Mouse (Mus musculus): ENCODE measurements at regions not wholly inside any gene's neighbourhood (a gene's known extent, or its start where the extent isn't known, plus 50 kb on each side); places are given as distances from the start of the nearest gene placed in this dataset.

DNA sequence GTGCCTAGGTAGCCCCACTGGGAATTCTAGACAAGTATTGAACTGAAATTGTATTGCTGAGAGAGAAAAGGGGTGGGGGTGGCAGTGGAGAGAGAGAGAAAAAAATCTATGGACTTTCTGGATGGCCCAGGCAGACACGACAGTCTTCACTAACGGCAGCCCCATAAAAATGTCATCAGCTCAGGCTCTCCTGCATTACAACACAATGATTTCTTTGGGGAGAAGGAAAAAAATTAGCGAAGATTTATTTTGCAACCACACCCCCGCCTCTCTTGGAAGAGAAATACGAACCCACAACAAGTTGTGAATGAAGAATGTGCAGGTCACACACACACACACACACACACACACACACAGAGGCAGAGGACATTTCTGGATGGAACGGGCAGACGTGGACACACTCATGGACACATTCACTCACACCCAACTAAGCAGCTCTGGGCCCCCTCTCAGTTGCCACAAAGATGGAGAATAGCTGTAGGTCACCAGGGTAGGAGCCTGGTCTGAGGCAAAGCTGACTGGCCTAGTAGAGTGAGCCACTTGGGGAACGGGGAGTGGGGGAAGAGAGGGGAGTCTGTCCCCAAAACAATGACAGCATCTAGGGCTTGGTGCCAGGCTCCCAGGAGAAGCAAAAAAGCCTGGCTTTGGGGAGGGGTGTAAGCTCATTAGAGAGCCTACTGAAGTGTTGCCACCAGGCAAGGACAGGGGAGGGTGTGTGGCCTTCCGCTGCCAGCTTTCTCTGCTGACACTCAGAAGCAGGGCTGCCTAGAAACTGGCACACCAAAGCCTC, 201.0 kb downstream of the Sox9 start:
- H3K4me3 ChIP-seq (replicated peaks; ENCODE audit: extremely low read depth, low read depth, low read length): no peak overlapping the region
- WGBS: 69% methylated on average over 9 of the region's 9 CpGs
- H3K4me1 ChIP-seq (ENCODE audit: control insufficient read depth, insufficient read depth, low read length): peaks cover 1% of the 10 kb centered on the region
- DNase-seq: no peak
- no peak for TF ChIP-seq POLR2A (IDR thresholded peaks at IDR 0.05; ENCODE audit: borderline replicate concordance, extremely low read depth, low read depth, low read length)
- no peak for TF ChIP-seq CTCF (IDR thresholded peaks at IDR 0.05; ENCODE audit: insufficient read depth, low read length)

- Histone ChIP-seq H3K4me3 (replicated peaks; ENCODE audit: extremely low read depth, low read depth, low read length) (no peak overlapping the region), H3K4me1 (ENCODE audit: control insufficient read depth, insufficient read depth, low read length) (peaks cover 6% of the 10 kb centered on the region; the same call in 1 of the 2 replicates)
- no peak for DNase-seq
- WGBS: 77% methylated on average over 9 of the region's 9 CpGs
- TF ChIP-seq CTCF (IDR thresholded peaks at IDR 0.05; ENCODE audit: insufficient read depth, low read length) (no peak), POLR2A (IDR thresholded peaks at IDR 0.05; ENCODE audit: borderline replicate concordance, extremely low read depth, low read depth, low read length) (no peak)
These were observed 204.1 kb downstream of the Sox9 start for GRCm38 (mm10) chr11:112986029-112986573.

- no peak for TF ChIP-seq CTCF (IDR thresholded peaks at IDR 0.05; ENCODE audit: insufficient read depth, low read length)
- no peak for TF ChIP-seq POLR2A (IDR thresholded peaks at IDR 0.05; ENCODE audit: borderline replicate concordance, extremely low read depth, low read depth, low read length)
- Histone ChIP-seq H3K4me1 (ENCODE audit: control insufficient read depth, insufficient read depth, low read length) (peaks cover 10% of the 10 kb centered on the region; the same call in 1 of the 2 replicates), H3K4me3 (replicated peaks; ENCODE audit: extremely low read depth, low read depth, low read length) (no peak overlapping the region)
- WGBS: 52% methylated on average over 7 of the region's 7 CpGs
- peak; percentile 9 for DNase-seq
These were observed 205.8 kb downstream of the Sox9 start for GRCm38 (mm10) chr11:112987782-112988181.

DNA sequence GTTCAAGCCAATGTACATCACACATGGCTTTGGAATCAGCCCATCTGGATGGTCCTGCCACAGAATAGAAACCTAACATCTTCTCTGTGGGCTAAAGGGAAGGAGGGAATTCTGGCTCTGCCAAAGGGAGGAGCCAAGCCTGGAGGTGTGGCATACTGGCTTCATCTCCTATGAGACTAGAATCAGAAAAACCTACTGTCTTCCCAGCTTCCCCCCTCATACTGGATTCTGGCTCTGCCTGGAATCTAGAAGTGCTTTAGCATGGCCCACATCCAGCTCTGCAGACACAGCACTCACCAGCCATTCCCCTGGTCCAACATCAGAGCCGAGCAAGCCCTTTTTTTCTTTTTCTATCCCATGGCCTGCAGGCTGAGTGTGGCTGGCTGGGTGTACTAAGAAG, 206.9 kb downstream of the Sox9 start:
- no peak for TF ChIP-seq CTCF (IDR thresholded peaks at IDR 0.05; ENCODE audit: insufficient read depth, low read length)
- TF ChIP-seq POLR2A (IDR thresholded peaks at IDR 0.05; ENCODE audit: borderline replicate concordance, extremely low read depth, low read depth, low read length): no peak
- WGBS: 71% methylated on average over 1 of the region's 1 CpGs
- DNase-seq: no peak
- Histone ChIP-seq H3K4me1 (ENCODE audit: control insufficient read depth, insufficient read depth, low read length) (peaks cover 10% of the 10 kb centered on the region; the same call in 1 of the 2 replicates), H3K4me3 (replicated peaks; ENCODE audit: extremely low read depth, low read depth, low read length) (no peak overlapping the region)

- 54% methylated on average over 13 of the region's 13 CpGs for WGBS
- H3K4me3 ChIP-seq (replicated peaks; ENCODE audit: extremely low read depth, low read depth, low read length): no peak overlapping the region
- no peak for DNase-seq
- no peak for TF ChIP-seq POLR2A (IDR thresholded peaks at IDR 0.05; ENCODE audit: borderline replicate concordance, extremely low read depth, low read depth, low read length)
- no peak for TF ChIP-seq CTCF (IDR thresholded peaks at IDR 0.05; ENCODE audit: insufficient read depth, low read length)
- peaks cover 10% of the 10 kb centered on the region; the same call in 1 of the 2 replicates for H3K4me1 ChIP-seq (ENCODE audit: control insufficient read depth, insufficient read depth, low read length)
These were observed 208.0 kb downstream of the Sox9 start for GRCm38 (mm10) chr11:112989981-112990512.

DNA sequence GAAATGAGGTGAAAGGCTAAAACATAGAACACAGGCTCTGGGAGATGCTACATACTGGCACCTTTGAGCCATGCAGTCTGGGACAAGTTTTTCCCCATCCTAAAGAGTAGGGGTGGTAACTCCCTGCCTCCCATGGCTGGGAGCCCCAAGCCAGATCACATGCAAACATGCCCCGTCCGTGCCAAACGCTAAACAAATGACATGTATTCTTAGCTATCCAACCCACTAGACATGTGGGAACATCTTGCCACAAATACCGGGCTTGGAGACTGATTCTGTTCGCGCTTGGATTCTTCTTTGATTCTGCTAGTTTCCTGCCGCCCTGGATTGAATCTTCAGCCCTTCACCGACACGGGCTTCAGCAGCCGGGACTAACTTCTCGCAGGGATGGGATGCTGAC, 208.7 kb downstream of the Sox9 start:
- no peak for DNase-seq
- 82% methylated on average over 11 of the region's 11 CpGs for WGBS
- H3K4me1 ChIP-seq (ENCODE audit: control insufficient read depth, insufficient read depth, low read length): peaks cover 10% of the 10 kb centered on the region; the same call in 1 of the 2 replicates
- TF ChIP-seq CTCF (IDR thresholded peaks at IDR 0.05; ENCODE audit: insufficient read depth, low read length) (no peak), POLR2A (IDR thresholded peaks at IDR 0.05; ENCODE audit: borderline replicate concordance, extremely low read depth, low read depth, low read length) (no peak)
- no peak overlapping the region for H3K4me3 ChIP-seq (replicated peaks; ENCODE audit: extremely low read depth, low read depth, low read length)

- TF ChIP-seq POLR2A (IDR thresholded peaks at IDR 0.05; ENCODE audit: borderline replicate concordance, extremely low read depth, low read depth, low read length): no peak
- no peak for TF ChIP-seq CTCF (IDR thresholded peaks at IDR 0.05; ENCODE audit: insufficient read depth, low read length)
- Histone ChIP-seq H3K4me3 (replicated peaks; ENCODE audit: extremely low read depth, low read depth, low read length) (no peak overlapping the region), H3K4me1 (ENCODE audit: control insufficient read depth, insufficient read depth, low read length) (peaks cover 10% of the 10 kb centered on the region; the same call in 1 of the 2 replicates)
- peak; percentile 11 for DNase-seq
- 42% methylated on average over 13 of the region's 13 CpGs for WGBS
These were observed 209.8 kb downstream of the Sox9 start for GRCm38 (mm10) chr11:112991862-112992261.

DNA sequence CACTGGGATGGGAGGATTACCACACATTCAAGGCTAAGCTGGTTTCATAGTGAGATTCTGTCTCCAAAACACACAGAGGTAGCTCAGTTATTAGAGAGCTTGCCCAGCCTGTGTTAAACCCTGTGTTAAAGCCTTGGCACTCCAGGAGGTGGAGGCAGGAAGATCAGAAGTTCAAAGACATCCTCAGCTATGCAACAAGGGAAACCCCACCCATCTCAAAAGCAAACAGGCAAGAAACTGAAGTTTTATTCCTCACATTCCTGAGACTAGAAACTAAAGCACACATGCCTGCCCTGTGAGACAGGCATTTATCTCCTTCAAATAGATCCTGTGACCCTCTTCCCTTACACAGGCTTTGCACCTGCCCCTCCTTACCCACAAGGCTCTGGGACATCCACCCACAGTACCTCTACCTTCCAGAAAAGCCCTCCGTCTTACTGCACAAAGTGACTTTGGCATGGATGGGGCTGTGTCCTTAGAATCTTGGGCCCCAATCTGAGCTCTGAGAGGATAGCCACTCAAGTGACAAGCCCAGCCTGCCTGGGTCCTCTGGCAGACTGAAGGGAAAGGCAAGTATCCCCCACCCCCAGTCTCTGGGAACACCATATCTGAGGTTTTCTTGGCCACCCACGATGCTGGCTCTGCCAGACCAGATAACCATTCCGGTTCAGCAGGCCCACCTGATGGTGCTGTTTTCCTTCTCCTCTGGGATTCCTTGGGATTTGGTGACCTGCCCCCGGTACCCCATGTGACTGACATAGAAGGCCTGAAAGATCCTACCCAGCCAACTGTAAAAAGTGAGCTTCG, 217.0 kb downstream of the Sox9 start:
- DNase-seq: no peak
- TF ChIP-seq POLR2A (IDR thresholded peaks at IDR 0.05; ENCODE audit: borderline replicate concordance, extremely low read depth, low read depth, low read length) (no peak), CTCF (IDR thresholded peaks at IDR 0.05; ENCODE audit: insufficient read depth, low read length) (no peak)
- Histone ChIP-seq H3K4me1 (ENCODE audit: control insufficient read depth, insufficient read depth, low read length) (peaks cover 4% of the 10 kb centered on the region; the same call in 1 of the 2 replicates), H3K4me3 (replicated peaks; ENCODE audit: extremely low read depth, low read depth, low read length) (no peak overlapping the region)
- WGBS: 50% methylated on average over 5 of the region's 5 CpGs

DNA sequence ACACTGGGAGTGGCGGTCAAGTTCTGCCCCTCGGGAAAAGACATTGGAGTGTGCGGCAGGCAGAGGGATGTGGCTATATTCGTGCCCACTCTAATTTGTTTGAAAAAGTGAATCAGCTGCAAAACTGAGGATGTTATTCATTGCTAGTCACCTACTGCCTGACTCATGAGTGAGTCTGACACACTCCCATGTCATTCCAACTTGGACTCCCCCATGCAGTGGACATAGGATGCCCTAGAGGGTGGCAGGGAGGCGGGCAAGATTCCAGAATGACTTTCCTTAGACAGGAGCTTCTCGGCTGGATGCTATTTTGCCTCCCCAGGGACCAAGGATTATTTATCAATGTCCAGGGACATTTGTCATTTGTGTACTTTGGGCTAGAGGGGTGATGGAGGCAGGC, 219.0 kb downstream of the Sox9 start:
- 79% methylated on average over 6 of the region's 6 CpGs for WGBS
- DNase-seq: no peak
- no peak for TF ChIP-seq POLR2A (IDR thresholded peaks at IDR 0.05; ENCODE audit: borderline replicate concordance, extremely low read depth, low read depth, low read length)
- TF ChIP-seq CTCF (IDR thresholded peaks at IDR 0.05; ENCODE audit: insufficient read depth, low read length): no peak
- H3K4me1 ChIP-seq (ENCODE audit: control insufficient read depth, insufficient read depth, low read length): peaks cover 4% of the 10 kb centered on the region; the same call in 1 of the 2 replicates
- no peak overlapping the region for H3K4me3 ChIP-seq (replicated peaks; ENCODE audit: extremely low read depth, low read depth, low read length)
